9 mouse cellular contexts compared by ENCODE assay signal in genomic region chr1:169347692-169348091, GRCm38 (mm10).
DNase-seq lines count a peak whose midpoint lies in the region; ATAC-seq and TF ChIP-seq lines count a peak whose summit lies in the region.
"Had no signal": no experiment of that assay in that cellular context is flagged by ENCODE, and none has a peak within 500 bp of the region (broad histone marks: within the 10 kb centered on the region; RNA-seq: fewer than 3 reads in every experiment).

No protein-coding gene starts in this region.

- peak; percentile 32; the same call in 1 of the 2 replicates for ATAC-seq in frontal cortex, adult (ENCODE audit: low TSS enrichment)

- no peak for TF ChIP-seq POLR2A in lung, adult 2 months (IDR thresholded peaks at IDR 0.05; ENCODE audit: borderline replicate concordance, extremely low read depth, low read depth, low read length)

- H3K4me3 ChIP-seq in lung, adult 2 months (replicated peaks; ENCODE audit: extremely low read depth, low read depth, low read length) = no peak overlapping the region
- H3K4me3 ChIP-seq: erythroblast, embryonic 14.5 days had no signal

- H3K4me1 ChIP-seq in lung, adult 2 months (ENCODE audit: control insufficient read depth, insufficient read depth, low read length) = no peaks in the 10 kb centered on the region

- DNase-seq in frontal cortex, postnatal 25 days (ENCODE audit: low spot score in 2 of 2) = no peak
- DNase-seq in lung, adult 2 months = no peak
- no peak for DNase-seq in lung, postnatal 25 days (ENCODE audit: low spot score)
- DNase-seq in frontal cortex, postnatal 36 days (ENCODE audit: low spot score in 2 of 2) = peak; percentile 19 to 60
- peak; percentile 8 for DNase-seq in retina, postnatal 7 days (ENCODE audit: low read depth, low spot score)
- no peak for DNase-seq in c-Kit-positive CD71-positive TER-119-positive erythroid progenitor cells, embryonic 14.5 days (ENCODE audit: low spot score)
- DNase-seq in thymus, postnatal 14 days = no peak

- 0 out of 2 replicates have a peak, but pooled peaks have one; percentile 13 for TF ChIP-seq CTCF in lung, adult 2 months (IDR thresholded peaks at IDR 0.05; ENCODE audit: insufficient read depth, low read length)

- WGBS in lung, adult 2 months = 38% methylated on average over 2 of the region's 2 CpGs

Comparison
In these comparisons a context has a peak if more than half of its experiments do, and no peak if none do; other contexts are left out.
1. DNase-seq: peak in frontal cortex, postnatal 36 days (2 of 2) and retina, postnatal 7 days (single experiment); none in frontal cortex, postnatal 25 days (0 of 2), lung, adult 2 months (single experiment), lung, postnatal 25 days (single experiment), c-Kit-positive CD71-positive TER-119-positive erythroid progenitor cells, embryonic 14.5 days (single experiment) and thymus, postnatal 14 days (single experiment).